Mouse (Mus musculus) spleen, adult 2 months (tissue): ENCODE results near the gene Atad2b.

ENCODE experiments used
- CTCF ChIP-seq: fragments of 200-500 bp; IDR thresholded peaks from 2 replicates; pipeline ENCODE4 v1.5.1; 2011; ENCODE audit warnings: mild to moderate bottlenecking, inconsistent platforms; ENCODE audit not compliant: insufficient read depth, insufficient read length, insufficient replicate concordance; ENCODE audit errors: extremely low read depth
- POLR2A ChIP-seq: fragments of 200-500 bp; IDR thresholded peaks from 2 replicates; pipeline ENCODE4 v1.6.1; 2011; ENCODE audit warnings: low read depth, low read length, inconsistent platforms

DNA sequence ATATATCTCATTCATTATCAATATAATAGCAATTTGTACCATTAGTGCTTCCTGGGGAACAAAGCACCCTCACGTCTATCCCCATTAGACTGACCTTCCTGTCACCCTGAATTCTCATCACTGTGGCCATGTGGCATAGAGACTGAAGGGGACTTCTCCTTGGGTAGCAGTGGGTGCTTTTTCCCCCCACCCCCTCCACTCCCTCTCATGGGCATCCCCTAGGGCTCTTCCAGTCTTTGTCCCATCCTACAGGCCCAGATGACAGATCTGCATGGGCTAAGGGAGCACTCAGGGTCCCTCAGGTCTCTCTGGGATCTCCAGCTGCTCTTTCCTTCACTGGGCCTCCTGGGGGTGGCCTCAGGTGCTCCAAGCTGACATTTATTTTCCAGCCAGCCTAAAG lies 171.5 kb downstream of the Atad2b start:
- no peak for TF ChIP-seq CTCF
- TF ChIP-seq POLR2A: no peak
